Mouse (Mus musculus): ENCODE measurements around the gene Tppp3. TPM values are rescaled to one million over a fixed set of nuclear protein-coding genes. Genes with fewer than 3 reads are reported as not detected.

Gene Tppp3
- polyA plus RNA-seq, 1 experiment from 2014 or later = 94.4 TPM

- WGBS = 79% methylated on average over 5 of the region's 5 CpGs
- no peak for DNase-seq (ENCODE audit: low spot score)
- Histone ChIP-seq H3K36me3 (peaks cover 29% of the 10 kb centered on the region), H3K4me3 (peak overlapping the region; percentile 59), H3K27me3 (ENCODE audit: low read depth, poor library complexity, severe bottlenecking) (peaks cover 48% of the 10 kb centered on the region), H3K4me1 (peaks cover 72% of the 10 kb centered on the region), H3K27ac (replicated peaks) (peak overlapping the region; percentile 87), H3K9me3 (replicated peaks) (no peaks in the 10 kb centered on the region)
Observed at GRCm38 (mm10) chr8:105470262-105470661, 1.1 kb downstream of the Tppp3 start.

GRCm38 (mm10) chr8:105469816-105470215 is 1.5 kb downstream of the Tppp3 start:
- no peak for DNase-seq (ENCODE audit: low spot score)
- no peaks in the 10 kb centered on the region for H3K9me3 ChIP-seq (replicated peaks)
- peak overlapping the region; percentile 87 for H3K27ac ChIP-seq (replicated peaks)
- H3K4me1 ChIP-seq = peaks cover 68% of the 10 kb centered on the region
- H3K4me3 ChIP-seq = peak overlapping the region; percentile 59
- H3K27me3 ChIP-seq (ENCODE audit: low read depth, poor library complexity, severe bottlenecking) = peaks cover 44% of the 10 kb centered on the region
- peaks cover 29% of the 10 kb centered on the region for H3K36me3 ChIP-seq
- WGBS = 84% methylated on average over 5 of the region's 5 CpGs

GRCm38 (mm10) chr8:105469041-105469695 is 2.2 kb downstream of the Tppp3 start:
- Histone ChIP-seq H3K4me1 (peaks cover 67% of the 10 kb centered on the region), H3K36me3 (peaks cover 29% of the 10 kb centered on the region), H3K27me3 (ENCODE audit: low read depth, poor library complexity, severe bottlenecking) (peaks cover 37% of the 10 kb centered on the region), H3K4me3 (peak overlapping the region; percentile 59), H3K27ac (replicated peaks) (peak overlapping the region; percentile 87), H3K9me3 (replicated peaks) (no peaks in the 10 kb centered on the region)
- WGBS = 31% methylated on average over 6 of the region's 6 CpGs
- DNase-seq (ENCODE audit: low spot score) = peak; percentile 81

- Histone ChIP-seq H3K4me1 (peaks cover 67% of the 10 kb centered on the region), H3K27ac (replicated peaks) (peak overlapping the region; percentile 87)
- WGBS = 93% methylated on average over 27 of the region's 27 CpGs
Observed at GRCm38 (mm10) chr8:105468002-105468720, 3.2 kb downstream of the Tppp3 start.

GRCm38 (mm10) chr8:105467396-105467985 is 3.8 kb downstream of the Tppp3 start:
- Histone ChIP-seq H3K4me3 (no peak overlapping the region), H3K4me1 (peaks cover 63% of the 10 kb centered on the region), H3K9me3 (replicated peaks) (no peaks in the 10 kb centered on the region), H3K27me3 (ENCODE audit: low read depth, poor library complexity, severe bottlenecking) (peaks cover 21% of the 10 kb centered on the region), H3K36me3 (peaks cover 21% of the 10 kb centered on the region), H3K27ac (replicated peaks) (peak overlapping the region; percentile 87)
- WGBS = 95% methylated on average over 10 of the region's 10 CpGs
- no peak for DNase-seq (ENCODE audit: low spot score)

More at GRCm38 (mm10) chr8:105468002-105468720, 3.2 kb downstream of the Tppp3 start:
- H3K27me3 ChIP-seq (ENCODE audit: low read depth, poor library complexity, severe bottlenecking) = peaks cover 27% of the 10 kb centered on the region
- H3K36me3 ChIP-seq = peaks cover 26% of the 10 kb centered on the region
- DNase-seq (ENCODE audit: low spot score) = no peak
- H3K4me3 ChIP-seq = no peak overlapping the region; the same call in 1 of the 2 replicates
- no peaks in the 10 kb centered on the region for H3K9me3 ChIP-seq (replicated peaks)

GRCm38 (mm10) chr8:105466700-105467291 is 4.5 kb downstream of the Tppp3 start:
- Histone ChIP-seq H3K27me3 (ENCODE audit: low read depth, poor library complexity, severe bottlenecking) (peaks cover 14% of the 10 kb centered on the region), H3K36me3 (peaks cover 21% of the 10 kb centered on the region), H3K27ac (replicated peaks) (no peak overlapping the region; the same call in 1 of the 2 replicates), H3K9me3 (replicated peaks) (no peaks in the 10 kb centered on the region), H3K4me1 (peaks cover 57% of the 10 kb centered on the region), H3K4me3 (no peak overlapping the region)
- DNase-seq (ENCODE audit: low spot score) = no peak
- WGBS = 84% methylated on average over 7 of the region's 7 CpGs

- Histone ChIP-seq H3K36me3 (peaks cover 21% of the 10 kb centered on the region), H3K9me3 (replicated peaks) (no peaks in the 10 kb centered on the region), H3K27ac (replicated peaks) (no peak overlapping the region), H3K4me3 (no peak overlapping the region), H3K27me3 (ENCODE audit: low read depth, poor library complexity, severe bottlenecking) (peaks cover 9% of the 10 kb centered on the region; the same call in 1 of the 2 replicates), H3K4me1 (peaks cover 51% of the 10 kb centered on the region)
- no peak for DNase-seq (ENCODE audit: low spot score)
- 85% methylated on average over 6 of the region's 6 CpGs for WGBS
Observed at GRCm38 (mm10) chr8:105466246-105466645, 5.1 kb downstream of the Tppp3 start.

GRCm38 (mm10) chr8:105464595-105464994 is 6.7 kb downstream of the Tppp3 start:
- DNase-seq (ENCODE audit: low spot score) = no peak
- Histone ChIP-seq H3K27me3 (ENCODE audit: low read depth, poor library complexity, severe bottlenecking) (no peaks in the 10 kb centered on the region), H3K27ac (replicated peaks) (peak overlapping the region; percentile 71; the same call in 1 of the 2 replicates), H3K36me3 (peaks cover 21% of the 10 kb centered on the region), H3K9me3 (replicated peaks) (no peaks in the 10 kb centered on the region), H3K4me3 (no peak overlapping the region), H3K4me1 (peaks cover 38% of the 10 kb centered on the region)
- 87% methylated on average over 7 of the region's 7 CpGs for WGBS

GRCm38 (mm10) chr8:105461085-105461803 is 10.1 kb downstream of the Tppp3 start:
- Histone ChIP-seq H3K9me3 (replicated peaks) (no peaks in the 10 kb centered on the region), H3K27ac (replicated peaks) (no peak overlapping the region; the same call in 1 of the 2 replicates), H3K36me3 (no peaks in the 10 kb centered on the region), H3K4me3 (no peak overlapping the region), H3K4me1 (peaks cover 35% of the 10 kb centered on the region), H3K27me3 (ENCODE audit: low read depth, poor library complexity, severe bottlenecking) (no peaks in the 10 kb centered on the region)
- no peak for DNase-seq (ENCODE audit: low spot score)
- WGBS = 73% methylated on average over 13 of the region's 13 CpGs

GRCm38 (mm10) chr8:105455218-105455617 is 16.1 kb downstream of the Tppp3 start:
- peaks cover 28% of the 10 kb centered on the region for H3K4me1 ChIP-seq

GRCm38 (mm10) chr8:105454088-105454487 is 17.2 kb downstream of the Tppp3 start:
- H3K4me1 ChIP-seq = peaks cover 28% of the 10 kb centered on the region
- H3K36me3 ChIP-seq = no peaks in the 10 kb centered on the region
- no peaks in the 10 kb centered on the region for H3K27me3 ChIP-seq (ENCODE audit: low read depth, poor library complexity, severe bottlenecking)
- no peak overlapping the region for H3K4me3 ChIP-seq
- no peaks in the 10 kb centered on the region for H3K9me3 ChIP-seq (replicated peaks)
- H3K27ac ChIP-seq (replicated peaks) = no peak overlapping the region
- no peak for DNase-seq (ENCODE audit: low spot score)
- WGBS = 83% methylated on average over 5 of the region's 5 CpGs

More at GRCm38 (mm10) chr8:105455218-105455617, 16.1 kb downstream of the Tppp3 start:
- no peaks in the 10 kb centered on the region for H3K27me3 ChIP-seq (ENCODE audit: low read depth, poor library complexity, severe bottlenecking)
- 66% methylated on average over 10 of the region's 10 CpGs for WGBS
- no peak for DNase-seq (ENCODE audit: low spot score)
- H3K4me3 ChIP-seq = no peak overlapping the region
- H3K9me3 ChIP-seq (replicated peaks) = no peaks in the 10 kb centered on the region
- no peak overlapping the region for H3K27ac ChIP-seq (replicated peaks)
- H3K36me3 ChIP-seq = no peaks in the 10 kb centered on the region

- Histone ChIP-seq H3K4me3 (no peak overlapping the region), H3K4me1 (peaks cover 25% of the 10 kb centered on the region), H3K27me3 (ENCODE audit: low read depth, poor library complexity, severe bottlenecking) (no peaks in the 10 kb centered on the region), H3K9me3 (replicated peaks) (no peaks in the 10 kb centered on the region), H3K36me3 (no peaks in the 10 kb centered on the region), H3K27ac (replicated peaks) (no peak overlapping the region)
- DNase-seq (ENCODE audit: low spot score) = no peak
- WGBS = 89% methylated on average over 5 of the region's 5 CpGs
Observed at GRCm38 (mm10) chr8:105453296-105453695, 18.0 kb downstream of the Tppp3 start.

All from midbrain, embryonic 10.5 days (tissue).